Mouse (Mus musculus): ENCODE measurements around the gene Lin28a. TPM values are rescaled to one million over a fixed set of nuclear protein-coding genes. Genes with fewer than 3 reads are reported as not detected.

The Lin28a gene
- total RNA-seq, 2 experiments from 2014 or later: not detected

GRCm38 (mm10) chr4:133978021-133978711 lies 40.5 kb downstream of the Lin28a start:
- DNase-seq: no peak

DNA sequence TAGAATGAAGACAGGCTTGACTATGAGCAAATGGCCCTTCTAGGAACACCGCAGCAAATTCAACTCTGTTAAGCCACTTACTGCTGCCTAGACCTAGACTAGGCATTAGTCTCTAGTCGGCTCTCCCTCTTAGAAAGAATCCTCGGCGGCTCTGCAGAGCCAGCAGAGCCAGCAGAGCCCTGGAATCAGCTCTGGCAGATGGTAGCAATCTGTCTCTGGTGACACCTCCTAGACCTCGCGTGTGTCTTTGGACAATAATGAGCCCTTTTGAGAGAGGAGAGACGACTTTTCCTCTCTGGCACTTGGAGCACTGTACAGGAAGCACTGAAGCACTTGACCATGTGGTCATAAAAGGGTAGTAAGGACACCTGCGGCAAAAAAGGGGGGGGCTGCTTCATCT lies 46.9 kb downstream of the Lin28a start:
- DNase-seq: no peak

DNA sequence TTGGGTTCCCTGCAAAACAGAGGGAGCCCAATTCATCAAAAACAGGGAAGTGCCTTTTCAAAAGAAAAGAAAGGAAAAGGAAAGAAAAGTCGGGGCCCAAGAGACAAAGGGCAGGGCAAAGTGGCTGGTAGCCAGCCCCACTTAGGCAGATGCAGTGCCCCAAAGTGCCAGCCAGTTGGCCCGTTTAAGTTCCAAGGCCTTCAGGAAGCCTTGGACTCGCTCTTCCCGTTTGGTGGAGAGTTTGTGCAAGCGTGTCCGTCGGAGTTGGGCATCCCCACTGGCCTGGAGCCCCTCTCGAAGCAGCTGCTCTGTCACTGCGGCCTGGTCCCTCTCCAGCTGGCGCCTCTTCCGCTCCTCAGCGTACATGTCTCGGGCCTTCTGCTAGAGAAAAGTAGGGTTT lies 47.8 kb downstream of the Lin28a start:
- DNase-seq: peak in 1 of 2 experiments; percentile 31

- DNase-seq: no peak
These were observed 48.4 kb downstream of the Lin28a start for GRCm38 (mm10) chr4:133970196-133970595.

- DNase-seq: no peak
These were observed 49.4 kb downstream of the Lin28a start for GRCm38 (mm10) chr4:133969114-133969770.

DNA sequence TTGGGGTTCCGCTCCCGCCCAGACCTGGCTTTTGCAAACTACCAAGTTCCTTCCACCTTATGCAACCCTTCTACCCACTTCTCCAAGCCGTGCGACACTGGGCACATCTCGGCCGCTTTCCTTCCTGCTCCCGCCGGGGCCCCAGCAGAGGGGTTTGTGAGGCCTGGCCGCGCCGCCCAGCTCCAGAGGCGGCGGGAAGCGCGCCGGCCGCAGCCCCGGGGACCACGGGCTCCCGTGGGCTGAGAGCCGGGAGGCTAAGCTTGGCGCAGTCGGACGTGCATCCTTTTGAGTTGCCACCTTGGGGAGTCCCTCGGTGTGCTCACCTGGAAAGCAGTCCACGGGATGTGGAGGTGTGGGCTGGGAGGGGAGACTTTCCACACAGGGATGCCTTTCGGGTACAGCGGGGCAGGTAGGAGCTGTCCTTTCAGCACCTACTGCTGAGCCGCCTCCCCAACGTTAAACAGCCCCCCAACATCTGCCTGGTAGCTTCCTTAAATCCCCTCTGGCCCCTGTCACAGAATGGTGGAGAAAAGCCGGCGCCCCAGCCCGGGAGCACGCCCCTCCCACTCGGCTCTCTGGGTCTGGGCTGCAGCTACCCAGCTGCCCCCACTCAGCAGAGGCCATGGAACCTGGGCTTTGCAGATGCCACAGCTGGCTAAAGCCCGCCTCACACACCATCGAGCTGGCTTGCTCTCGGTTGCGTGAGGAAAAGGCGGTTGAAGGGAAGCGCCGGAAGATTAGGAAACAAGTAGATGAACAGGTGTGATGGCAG lies 50.3 kb downstream of the Lin28a start, which contains the start of gene Hmgn2:
Gene Hmgn2 (minus strand): TSS at position 501 of the 772 bp plus-strand sequence.
- peak; percentile 46 to 65 for DNase-seq

DNA sequence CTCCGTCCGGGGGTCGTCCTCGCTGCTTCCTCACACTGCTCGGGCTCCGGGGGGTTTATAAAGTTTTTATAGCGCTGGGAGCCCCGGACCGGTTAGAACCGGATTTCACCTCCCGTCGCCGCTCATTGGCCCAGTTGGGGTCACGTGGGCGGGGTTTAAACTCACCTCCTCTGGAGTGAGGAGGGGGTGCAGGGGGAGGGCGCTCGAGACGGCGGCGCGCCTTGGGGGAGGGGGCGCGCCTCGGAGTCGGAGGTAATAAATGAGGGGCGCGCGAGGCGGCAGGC lies 50.8 kb downstream of the Lin28a start:
- peak; percentile 92 to 94 for DNase-seq

DNA sequence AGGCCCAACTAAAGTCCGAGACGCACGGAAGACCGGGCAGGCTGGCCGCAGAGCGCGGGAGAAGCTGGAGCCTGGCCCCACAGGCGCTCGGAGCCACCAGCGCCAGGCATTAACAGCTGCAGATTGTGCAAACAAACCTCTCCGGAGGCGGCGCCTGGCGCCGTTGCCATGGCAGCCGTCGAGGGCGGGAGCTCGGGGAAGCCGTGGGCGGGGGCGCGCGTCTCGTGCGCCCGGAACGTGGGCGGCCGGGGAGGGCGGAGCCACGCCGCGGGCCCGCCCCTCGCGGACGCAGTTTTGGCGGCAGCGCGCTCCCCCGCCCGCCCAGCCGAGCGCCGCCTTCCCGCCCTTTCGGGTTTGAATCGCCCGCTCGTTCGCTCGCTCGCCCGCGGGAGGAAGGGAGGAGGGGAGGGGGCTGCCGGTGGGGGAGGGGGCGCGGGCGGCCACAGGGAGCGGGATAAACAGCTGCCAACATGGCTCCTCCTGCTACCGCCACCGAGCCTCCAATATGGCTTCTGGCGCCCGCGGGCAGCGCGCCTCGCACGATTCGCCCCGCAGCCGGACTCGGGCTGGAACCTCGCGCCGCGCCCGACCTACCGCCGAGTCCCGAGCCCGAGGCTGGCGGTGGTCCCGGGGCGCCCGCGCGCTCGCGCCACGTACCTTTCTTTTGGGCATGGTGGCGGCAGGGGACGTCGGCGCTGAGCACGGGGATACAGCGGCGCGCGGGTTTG lies 51.3 kb downstream of the Lin28a start:
- DNase-seq: peak; percentile 99

DNA sequence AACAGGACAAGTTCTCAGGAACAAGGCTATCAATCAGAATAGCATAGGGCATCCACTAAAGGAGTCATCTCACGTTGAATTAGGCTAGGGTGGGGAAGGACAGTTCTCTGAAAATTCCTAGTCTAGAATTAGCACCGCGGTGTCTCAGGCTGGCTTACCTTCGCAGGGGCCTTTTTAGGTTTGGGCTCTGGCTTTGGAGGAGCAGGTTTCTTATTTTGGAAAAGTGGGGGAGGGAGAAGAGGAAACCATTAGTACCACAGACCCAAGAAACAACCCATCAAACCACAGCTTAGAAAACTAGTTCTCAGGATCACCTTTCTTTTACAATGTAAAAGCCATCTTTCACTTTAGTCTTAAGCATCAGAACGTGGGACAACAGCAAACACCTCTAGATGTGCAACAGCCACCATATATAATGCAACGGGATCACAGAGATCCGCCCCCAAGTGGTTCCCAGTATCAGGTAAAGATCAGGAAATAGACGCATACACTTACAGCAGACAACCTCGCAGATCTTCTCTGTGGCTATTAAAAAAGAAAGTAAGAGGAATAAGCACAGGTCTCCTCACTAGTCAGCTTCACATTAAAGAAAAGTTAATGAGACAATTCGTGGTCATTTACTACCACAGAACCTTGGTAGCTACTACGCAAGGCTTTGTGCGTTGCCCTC lies 52.2 kb downstream of the Lin28a start:
- DNase-seq: no peak

DNA sequence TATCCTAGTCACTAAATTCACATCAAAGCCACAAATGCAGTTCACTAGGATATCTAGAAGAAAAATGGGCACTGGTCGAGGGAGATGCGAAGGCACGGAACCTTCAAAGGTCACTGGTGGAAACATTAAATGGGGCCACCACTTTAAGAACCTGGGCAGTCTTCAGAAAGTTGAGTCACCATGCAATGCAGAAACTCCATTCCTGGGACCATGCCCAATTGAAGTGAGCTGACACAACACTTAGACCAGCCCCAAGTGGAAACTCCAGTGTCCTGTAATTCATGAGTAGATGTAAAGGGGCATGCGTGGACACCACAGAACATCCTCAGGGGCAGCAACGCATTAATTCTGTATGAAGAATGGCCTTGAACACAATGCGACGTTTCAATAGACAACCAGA lies 56.1 kb downstream of the Lin28a start:
- DNase-seq: peak; percentile 33 to 48

- no peak for DNase-seq
These were observed 59.8 kb downstream of the Lin28a start for GRCm38 (mm10) chr4:133958884-133959283.

- no peak for DNase-seq
These were observed 62.3 kb downstream of the Lin28a start for GRCm38 (mm10) chr4:133956358-133956757.

Other genes with a start within 250 kb of the Lin28a start
- 10 to 100 TPM; 13.6 to 18.1 TPM for gene Rps6ka1, start 131.0 kb downstream of the Lin28a start, total RNA-seq (2021)
- 100 to 1,000 TPM; 130 to 337 TPM for gene Hmgn2, start 50.2 kb downstream of the Lin28a start, total RNA-seq (2021)
- gene Dhdds, start 17.9 kb downstream of the Lin28a start, total RNA-seq (2021): 10 to 100 TPM; 42.8 to 53.9 TPM
- gene Zfp683, start 35.0 kb upstream of the Lin28a start, total RNA-seq (2021): not detected
- not detected for gene Crybg2, start 42.0 kb upstream of the Lin28a start, total RNA-seq (2021)
- 10 to 100 TPM; 10.9 to 12.0 TPM for gene Cd52, start 76.2 kb upstream of the Lin28a start, total RNA-seq (2021)
- 1 to 10 TPM; 5.2 to 8.5 TPM for gene Ubxn11, start 83.7 kb upstream of the Lin28a start, total RNA-seq (2021)
- 10 to 100 TPM; 66.8 to 86.5 TPM for gene Sh3bgrl3, start 109.9 kb upstream of the Lin28a start, total RNA-seq (2021)
- 10 to 100 TPM; 15.6 to 20.4 TPM for gene Cep85, start 168.3 kb upstream of the Lin28a start, total RNA-seq (2021)
- not detected for gene Gm7534, start 184.2 kb upstream of the Lin28a start, total RNA-seq (2021)
- gene Catsper4, start 208.5 kb upstream of the Lin28a start, total RNA-seq (2021): not detected
- gene Cnksr1, start 219.6 kb upstream of the Lin28a start, total RNA-seq (2021): under 1 TPM; 0.23 to 0.40 TPM
- gene E130218I03Rik, start 224.8 kb upstream of the Lin28a start, total RNA-seq (2021): not detected
- gene Zfp593, start 226.8 kb upstream of the Lin28a start, total RNA-seq (2021): 10 to 100 TPM in 1 of 2 experiments, 1 to 10 TPM in 1; 9.6 to 12.9 TPM
- not detected for gene Gm30191, start 228.1 kb upstream of the Lin28a start, total RNA-seq (2021)
- 10 to 100 TPM in 1 of 2 experiments, 1 to 10 TPM in 1; 6.0 to 11.6 TPM for gene Grrp1, start 235.3 kb upstream of the Lin28a start, total RNA-seq (2021)